Mouse (Mus musculus): ENCODE data around the gene Ppp1r35.

DNA sequence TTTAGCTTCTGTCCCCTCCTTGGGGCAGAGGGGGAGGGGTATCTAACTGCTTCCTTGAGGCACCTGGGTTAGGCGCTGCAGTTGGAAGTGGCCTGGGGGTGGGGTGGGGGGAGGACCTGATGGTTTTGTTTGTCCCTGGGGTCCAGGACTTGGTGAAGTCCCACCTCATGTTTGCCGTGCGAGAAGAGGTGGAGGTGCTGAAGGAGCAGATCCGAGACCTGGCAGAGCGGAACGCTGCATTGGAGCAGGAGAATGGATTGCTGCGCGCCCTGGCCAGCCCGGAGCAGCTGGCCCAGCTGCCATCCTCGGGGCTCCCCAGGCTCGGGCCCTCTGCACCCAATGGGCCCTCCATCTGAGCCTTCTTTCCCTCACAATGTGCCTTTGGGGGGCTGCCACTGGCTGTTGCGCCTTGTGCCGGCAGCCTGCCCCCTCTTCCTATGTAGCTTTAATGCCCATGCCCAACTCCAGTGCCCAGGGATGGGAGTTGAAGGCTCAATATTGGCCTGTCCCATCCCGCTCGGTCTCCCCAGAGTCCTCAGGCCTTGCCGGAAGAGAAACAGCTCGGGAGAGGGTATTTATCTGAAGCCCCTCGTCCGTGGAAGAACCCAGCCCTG is 19.6 kb upstream of the Ppp1r35 start:
- no peak for TF ChIP-seq CTCF (IDR thresholded peaks at IDR 0.05; ENCODE audit: insufficient read depth, low read depth, low read length)
- TF ChIP-seq POLR2A (IDR thresholded peaks at IDR 0.05; ENCODE audit: insufficient read depth, low read depth, low read length) = no peak
